28 mouse cellular contexts compared by ENCODE assay signal in the genomic region with DNA sequence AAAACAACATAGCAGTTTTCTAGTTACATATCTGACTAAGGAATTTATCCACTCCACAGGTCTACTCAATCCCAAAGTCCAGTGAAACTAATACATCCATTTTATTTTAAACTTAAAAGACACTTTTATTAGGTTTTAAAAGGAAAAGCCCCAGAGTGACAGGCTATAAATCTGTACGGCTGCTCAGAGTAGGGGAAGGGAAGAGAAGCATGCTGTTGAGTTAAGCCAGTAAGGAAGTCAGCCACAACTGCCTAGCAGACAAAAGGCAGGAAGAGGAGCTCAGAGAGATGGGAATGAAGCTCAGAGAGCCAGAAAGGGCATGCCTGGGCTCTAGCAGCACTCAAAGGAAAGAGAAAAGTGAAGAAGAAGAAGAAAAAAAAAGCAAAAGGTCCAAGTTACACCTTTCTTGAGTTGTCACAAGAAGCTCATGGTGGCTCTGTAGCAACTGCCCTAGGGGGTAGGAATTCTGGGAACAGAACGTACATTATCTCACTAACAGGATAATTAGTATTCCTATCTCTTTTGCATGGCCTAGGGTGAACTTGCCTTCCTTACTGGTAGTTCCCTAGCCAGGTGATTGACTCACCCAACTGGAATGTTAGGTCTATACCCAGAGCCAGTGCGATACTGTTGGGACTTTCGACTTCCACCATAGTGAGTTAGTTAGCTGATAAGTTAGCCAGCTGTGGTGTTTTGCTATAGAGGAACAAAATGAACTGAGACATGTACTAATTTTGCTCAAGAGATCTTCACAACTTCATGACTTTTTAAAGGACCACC. TPM values are rescaled to one million over a fixed set of nuclear protein-coding genes. Genes with fewer than 3 reads are reported as not detected.
A peak's percentile ranks its signal among the peaks of the same experiment; 100 is the strongest.
DNase-seq lines count a peak whose midpoint lies in the region; ATAC-seq and TF ChIP-seq lines count a peak whose summit lies in the region.
"Had no signal": no experiment of that assay in that cellular context is flagged by ENCODE, and none has a peak within 500 bp of the region (broad histone marks: within the 10 kb centered on the region; RNA-seq: fewer than 3 reads in every experiment).

No protein-coding gene starts in this region.

- no peaks in the 10 kb centered on the region for H3K79me2 ChIP-seq in myocyte (ENCODE audit: control insufficient read depth, insufficient read depth)

- H3K4me3 ChIP-seq in kidney, embryonic 14.5 days (ENCODE audit: low read length) = no peak overlapping the region
- H3K4me3 ChIP-seq in lung, embryonic 14.5 days (ENCODE audit: low read depth, low read length) = no peak overlapping the region
- no peak overlapping the region for H3K4me3 ChIP-seq in lung, adult 2 months (replicated peaks; ENCODE audit: extremely low read depth, low read depth, low read length)
- H3K4me3 ChIP-seq in myocyte = no peak overlapping the region
- H3K4me3 ChIP-seq: embryonic facial prominence, embryonic 13.5 days; forebrain, embryonic 10.5 days; gastrocnemius, adult 2 months; heart, embryonic 15.5 days; hindbrain, embryonic 13.5 days; megakaryocyte, embryonic 14.5 days; midbrain, embryonic 12.5 days had no signal

- no peak overlapping the region for H3K4me2 ChIP-seq in kidney, embryonic 14.5 days (replicated peaks; ENCODE audit: low read depth, low read length)
- H3K4me2 ChIP-seq in lung, embryonic 14.5 days = no peak overlapping the region
- peak overlapping the region; percentile 37 for H3K4me2 ChIP-seq in myocyte (ENCODE audit: low read depth)
- H3K4me2 ChIP-seq: embryonic facial prominence, embryonic 13.5 days; heart, embryonic 15.5 days; hindbrain, embryonic 13.5 days; liver, embryonic 11.5 days; midbrain, embryonic 12.5 days had no signal

- H3K9me3 ChIP-seq in kidney, embryonic 14.5 days (ENCODE audit: control insufficient read depth, low read length) = no peaks in the 10 kb centered on the region
- H3K9me3 ChIP-seq in lung, embryonic 14.5 days (ENCODE audit: low read depth, low read length) = no peaks in the 10 kb centered on the region
- H3K9me3 ChIP-seq: embryonic facial prominence, embryonic 13.5 days; forebrain, embryonic 10.5 days; heart, embryonic 15.5 days; hindbrain, embryonic 13.5 days; midbrain, embryonic 12.5 days had no signal

- H3K9ac ChIP-seq in kidney, embryonic 14.5 days (ENCODE audit: low read depth, low read length) = no peak overlapping the region
- no peak overlapping the region for H3K9ac ChIP-seq in lung, embryonic 14.5 days
- H3K9ac ChIP-seq: embryonic facial prominence, embryonic 13.5 days; heart, embryonic 15.5 days; hindbrain, embryonic 13.5 days; midbrain, embryonic 12.5 days had no signal

- TF ChIP-seq CTCF in lung, embryonic 14.5 days (IDR thresholded peaks at IDR 0.05; ENCODE audit: low read depth) = no peak
- no peak for TF ChIP-seq CTCF in lung, adult 2 months (IDR thresholded peaks at IDR 0.05; ENCODE audit: insufficient read depth, low read length)

- no peaks in the 10 kb centered on the region for H3K36me3 ChIP-seq in kidney, embryonic 14.5 days (ENCODE audit: control insufficient read depth, insufficient read depth, low read length)
- H3K36me3 ChIP-seq in lung, embryonic 14.5 days (ENCODE audit: insufficient read depth) = no peaks in the 10 kb centered on the region
- no peaks in the 10 kb centered on the region for H3K36me3 ChIP-seq in myocyte (ENCODE audit: control insufficient read depth, insufficient read depth)
- H3K36me3 ChIP-seq: embryonic facial prominence, embryonic 13.5 days; forebrain, embryonic 10.5 days; heart, embryonic 15.5 days; hindbrain, embryonic 13.5 days; midbrain, embryonic 12.5 days had no signal

- H3ac ChIP-seq in myocyte (ENCODE audit: control insufficient read depth, insufficient read length) = no peak overlapping the region

- 57% methylated on average over 4 of the region's 4 CpGs for whole genome bisulfite sequencing in kidney, embryonic 14.5 days
- WGBS in lung, embryonic 14.5 days = 66% methylated on average over 4 of the region's 4 CpGs
- 72% methylated on average over 4 of the region's 4 CpGs for WGBS in lung, adult 2 months

- no peak for DNase-seq in kidney, adult 18-20 months
- peak; percentile 1 for DNase-seq in lung, embryonic 14.5 days
- no peak for DNase-seq in lung, adult 2 months
- DNase-seq in ovary, postnatal 36 days (ENCODE audit: low spot score) = no peak
- DNase-seq in thymus, postnatal 25 days = no peak
- DNase-seq: adrenal gland, adult 2 months; adrenal gland, postnatal 36 days; cerebellum, adult 18-20 months; cerebellum, postnatal 10 days; gastrocnemius, adult 2 months; gastrocnemius, postnatal 36 days; heart, postnatal 4 days; kidney, adult 8-10 months; layer of hippocampus, postnatal 36 days; left cerebral cortex, postnatal 4 days; lung, postnatal 4 days had no signal

- no peaks in the 10 kb centered on the region for H3K27me3 ChIP-seq in kidney, embryonic 14.5 days (ENCODE audit: control insufficient read depth, insufficient read depth, low read length)
- H3K27me3 ChIP-seq in lung, embryonic 14.5 days (ENCODE audit: insufficient read depth, low read length) = no peaks in the 10 kb centered on the region
- no peaks in the 10 kb centered on the region for H3K27me3 ChIP-seq in myocyte (ENCODE audit: control insufficient read depth, insufficient read depth, insufficient read length)
- H3K27me3 ChIP-seq: embryonic facial prominence, embryonic 13.5 days; heart, embryonic 15.5 days; hindbrain, embryonic 13.5 days; megakaryocyte, embryonic 14.5 days; midbrain, embryonic 12.5 days had no signal

- TF ChIP-seq POLR2A in lung, adult 2 months (IDR thresholded peaks at IDR 0.05; ENCODE audit: borderline replicate concordance, extremely low read depth, low read depth, low read length) = no peak
- TF ChIP-seq POLR2A in myocyte (IDR thresholded peaks at IDR 0.05; ENCODE audit: insufficient read length, low read depth) = no peak

- peak; percentile 64; the same call in 1 of the 2 replicates for ATAC-seq in kidney, embryonic 14.5 days (ENCODE audit: low FRiP score, low TSS enrichment)
- no peak for ATAC-seq in lung, embryonic 14.5 days (ENCODE audit: insufficient read depth)
- ATAC-seq: CD4-positive, CD25-positive, alpha-beta regulatory T cell, adult 4 months; forebrain, embryonic 16.5 days; lung, postnatal 0 days had no signal

- no peak overlapping the region for H3K27ac ChIP-seq in kidney, embryonic 14.5 days (ENCODE audit: low read depth, low read length)
- no peak overlapping the region for H3K27ac ChIP-seq in lung, embryonic 14.5 days (ENCODE audit: low read depth)
- H3K27ac ChIP-seq: embryonic facial prominence, embryonic 13.5 days; forebrain, embryonic 10.5 days; gastrocnemius, adult 2 months; heart, embryonic 15.5 days; hindbrain, embryonic 13.5 days; midbrain, embryonic 12.5 days had no signal

- H3K4me1 ChIP-seq in kidney, embryonic 14.5 days (ENCODE audit: control insufficient read depth, insufficient read depth, low read length) = 0 out of 2 replicates have a peak, but pooled peaks cover 3% of the 10 kb centered on the region
- H3K4me1 ChIP-seq in lung, embryonic 14.5 days (ENCODE audit: insufficient read depth) = no peaks in the 10 kb centered on the region
- H3K4me1 ChIP-seq in lung, adult 2 months (ENCODE audit: control insufficient read depth, insufficient read depth, low read length) = peaks cover 2% of the 10 kb centered on the region; the same call in 1 of the 2 replicates
- H3K4me1 ChIP-seq: forebrain, embryonic 10.5 days; midbrain, embryonic 12.5 days had no signal

TF ChIP-seq in myocyte, 11 proteins besides CTCF, POLR2A, EP300 and RAD21:
- TF ChIP-seq E2F4 (IDR thresholded peaks at IDR 0.05; ENCODE audit: insufficient read depth) (no peak), TCF12 (IDR thresholded peaks at IDR 0.05; ENCODE audit: insufficient read depth, poor library complexity, severe bottlenecking) (no peak), TCF3 (IDR thresholded peaks at IDR 0.05; ENCODE audit: insufficient read length, low read depth) (no peak), MAX (IDR thresholded peaks at IDR 0.05; ENCODE audit: low read depth) (no peak), REST (IDR thresholded peaks at IDR 0.05; ENCODE audit: insufficient read depth, insufficient read length) (no peak), SRF (IDR thresholded peaks at IDR 0.05; ENCODE audit: control insufficient read depth, insufficient read length, low read depth) (no peak), USF1 (IDR thresholded peaks at IDR 0.05; ENCODE audit: low read depth) (no peak), MYOD1 (IDR thresholded peaks at IDR 0.05; ENCODE audit: control insufficient read depth in 1 of 3, insufficient read length in 2 of 3, low read depth in 2 of 3) (no peak), MYOG (IDR thresholded peaks at IDR 0.05; ENCODE audit: control insufficient read depth in 1 of 3, insufficient read depth in 1 of 3, insufficient read length in 2 of 3, low read depth in 2 of 3) (no peak), POLR2AphosphoS2 (IDR thresholded peaks at IDR 0.05; ENCODE audit: insufficient read length, low read depth) (no peak), CEBPB (IDR thresholded peaks at IDR 0.05; ENCODE audit: insufficient read depth, poor library complexity, severe bottlenecking) (no peak)

RNA-seq across cellular contexts. Expression of a gene that starts 21.2 kb away (rescaled TPM):
- polyA plus RNA-seq in kidney, embryonic 14.5 days (2014; fragmentation: Nextera tagmentation; extraction: Ambion mirVana) = 43.6 and 54.0 TPM in 2 replicates
- polyA plus RNA-seq in lung, embryonic 14.5 days (2014; fragmentation: Nextera tagmentation; extraction: Ambion mirVana) = 52.4 and 59.1 TPM in 2 replicates
- polyA plus RNA-seq in lung, adult 2 months (2012; rRNA removed) = 39.1 and 43.4 TPM in 2 replicates
- 18.4 TPM for polyA plus RNA-seq in myocyte (2012; fragmentation: generic; extraction: Trizol)
